Mouse (Mus musculus) spleen, adult 2 months (tissue): ENCODE measurements around the gene Slc44a2. TPM values are rescaled to one million over a fixed set of nuclear protein-coding genes. Genes with fewer than 3 reads are reported as not detected.

ENCODE experiments used
- DNase-seq, 2 experiments: peaks; one replicate each; pipeline versions ENCODE4 v3.0.0 to v3.0.0-alpha.2; 2012 to 2021; ENCODE audit warnings: low spot score in 2 of 2, low read depth in 1 of 2
- H3K27ac ChIP-seq: fragments of 200-500 bp; 2 replicates; pipeline ENCODE4 v1.5.1; 2012; ENCODE audit warnings: low read length, inconsistent platforms; ENCODE audit not compliant: insufficient read depth
- H3K27me3 ChIP-seq: fragments of 200-500 bp; 2 replicates; pipeline ENCODE4 v1.6.1; 2012; ENCODE audit warnings: mild to moderate bottlenecking, moderate library complexity, low read length, inconsistent platforms; ENCODE audit not compliant: control insufficient read depth, insufficient read depth
- H3K36me3 ChIP-seq: fragments of 200-500 bp; 2 replicates; pipeline ENCODE4 v1.6.1; 2012; ENCODE audit warnings: mild to moderate bottlenecking, low read length, inconsistent platforms; ENCODE audit not compliant: control insufficient read depth, insufficient read depth
- H3K4me1 ChIP-seq: fragments of 200-500 bp; 2 replicates; pipeline ENCODE4 v1.6.1; 2011; ENCODE audit warnings: inconsistent platforms; ENCODE audit not compliant: control insufficient read depth, insufficient read depth, insufficient read length
- H3K4me3 ChIP-seq: fragments of 200-500 bp; 2 replicates; pipeline ENCODE4 v1.5.1; 2011; ENCODE audit warnings: mild to moderate bottlenecking, inconsistent platforms; ENCODE audit not compliant: insufficient read depth, insufficient read length; ENCODE audit errors: extremely low read depth
- CTCF ChIP-seq: fragments of 200-500 bp; IDR thresholded peaks from 2 replicates; pipeline ENCODE4 v1.5.1; 2011; ENCODE audit warnings: mild to moderate bottlenecking, inconsistent platforms; ENCODE audit not compliant: insufficient read depth, insufficient read length, insufficient replicate concordance; ENCODE audit errors: extremely low read depth
- POLR2A ChIP-seq: fragments of 200-500 bp; IDR thresholded peaks from 2 replicates; pipeline ENCODE4 v1.6.1; 2011; ENCODE audit warnings: low read depth, low read length, inconsistent platforms
- WGBS: fragments of 180-500 bp; shearing (Covaris S2); methylation state at CpG from one replicate; pipeline ENCODE4 v1.1.7; 2018; 5-methylcytosine and 5-hydroxymethylcytosine counted together
- polyA plus RNA-seq: library from polyadenylated mRNA; depleted of rRNA; stranded (reverse); fragments of >200 nt; gene quantifications from 2 replicates; pipeline ENCODE4 v1.2.3, GENCODE M21; 2012

The Slc44a2 gene
- polyA plus RNA-seq, 1 experiment, result 166 TPM

DNA sequence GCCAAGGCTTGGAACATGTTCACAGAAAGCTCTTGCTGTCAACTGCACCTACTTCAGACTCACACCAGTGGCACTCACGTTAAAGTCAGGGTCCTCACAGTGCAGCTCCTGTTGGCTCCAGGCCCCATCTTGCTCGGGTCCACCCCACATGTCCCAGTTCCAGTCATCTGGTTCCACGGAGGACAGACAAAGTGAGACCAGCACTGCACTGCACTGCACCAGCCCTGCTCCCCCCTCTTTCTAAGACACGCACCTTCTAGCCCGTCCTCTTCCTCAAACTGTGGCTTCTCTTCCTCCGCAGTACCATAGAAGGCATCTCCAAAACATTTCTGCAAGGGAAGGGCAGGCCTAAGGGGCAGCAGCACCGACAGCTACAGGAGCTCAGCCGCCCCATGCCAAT is 44.2 kb upstream of the Slc44a2 start:
- no peak overlapping the region for H3K27ac ChIP-seq
- no peak overlapping the region for H3K4me3 ChIP-seq
- H3K4me1 ChIP-seq, result no peaks in the 10 kb centered on the region
- H3K27me3 ChIP-seq, result no peaks in the 10 kb centered on the region
- WGBS, result 89% methylated on average over 8 of the region's 8 CpGs
- H3K36me3 ChIP-seq, result peaks cover 71% of the 10 kb centered on the region
- TF ChIP-seq CTCF (no peak), POLR2A (no peak)
- DNase-seq, result no peak

DNA sequence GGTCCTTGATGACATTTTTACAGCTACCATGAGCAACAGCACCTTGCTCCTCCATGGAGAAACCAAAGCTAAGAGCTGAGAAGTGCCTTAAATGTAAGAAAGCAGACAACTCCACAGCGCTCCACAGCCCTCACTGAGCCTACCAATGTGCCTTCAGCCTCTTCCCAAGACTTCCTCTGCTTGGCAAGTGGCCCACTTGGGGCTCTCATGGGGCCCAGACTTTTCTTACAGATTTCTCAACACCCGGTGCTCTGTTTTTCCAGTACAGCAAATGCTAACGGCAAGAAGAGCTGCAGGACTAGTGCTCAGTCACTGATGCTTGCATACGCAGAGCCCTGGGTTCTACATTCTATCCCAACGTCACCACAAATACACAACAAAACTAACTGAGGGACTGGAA is 42.7 kb upstream of the Slc44a2 start:
- H3K4me3 ChIP-seq, result no peak overlapping the region
- WGBS, result 94% methylated on average over 5 of the region's 5 CpGs
- DNase-seq, result no peak
- H3K36me3 ChIP-seq, result peaks cover 69% of the 10 kb centered on the region
- H3K27ac ChIP-seq, result no peak overlapping the region
- H3K27me3 ChIP-seq, result no peaks in the 10 kb centered on the region
- no peak for TF ChIP-seq POLR2A
- no peak for TF ChIP-seq CTCF
- H3K4me1 ChIP-seq, result no peaks in the 10 kb centered on the region

DNA sequence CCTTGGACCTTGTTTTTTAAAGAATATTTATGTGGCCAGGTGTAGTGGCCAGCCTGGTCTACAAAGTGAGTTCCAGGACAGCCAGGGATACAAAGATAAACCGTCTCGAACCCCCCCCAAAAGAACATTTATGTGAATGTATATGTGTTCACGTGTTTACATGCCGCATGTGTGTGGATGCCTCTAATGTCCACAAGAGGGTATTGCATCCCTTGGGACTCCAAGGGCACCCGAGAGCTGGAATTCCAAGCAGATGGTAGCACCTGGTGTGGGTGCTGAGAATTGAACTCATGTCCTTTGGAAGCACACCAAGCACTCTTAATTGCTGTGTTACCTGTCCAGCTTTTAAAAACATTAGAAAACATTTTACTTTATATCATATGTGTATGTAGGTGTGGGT is 36.9 kb upstream of the Slc44a2 start:
- no peaks in the 10 kb centered on the region for H3K27me3 ChIP-seq
- WGBS, result 94% methylated on average over 5 of the region's 5 CpGs
- no peak for DNase-seq
- TF ChIP-seq CTCF (no peak), POLR2A (no peak)
- peaks cover 5% of the 10 kb centered on the region; the same call in 1 of the 2 replicates for H3K4me1 ChIP-seq
- H3K4me3 ChIP-seq, result no peak overlapping the region
- H3K27ac ChIP-seq, result no peak overlapping the region
- peaks cover 46% of the 10 kb centered on the region for H3K36me3 ChIP-seq

GRCm38 (mm10) chr9:21283994-21284393 is 36.5 kb upstream of the Slc44a2 start:
- peaks cover 45% of the 10 kb centered on the region for H3K36me3 ChIP-seq
- H3K4me3 ChIP-seq, result no peak overlapping the region
- H3K27me3 ChIP-seq, result no peaks in the 10 kb centered on the region
- no peak overlapping the region for H3K27ac ChIP-seq
- H3K4me1 ChIP-seq, result peaks cover 8% of the 10 kb centered on the region; the same call in 1 of the 2 replicates
- DNase-seq, result no peak
- TF ChIP-seq POLR2A (no peak), CTCF (no peak)
- WGBS, result 93% methylated on average over 3 of the region's 3 CpGs

DNA sequence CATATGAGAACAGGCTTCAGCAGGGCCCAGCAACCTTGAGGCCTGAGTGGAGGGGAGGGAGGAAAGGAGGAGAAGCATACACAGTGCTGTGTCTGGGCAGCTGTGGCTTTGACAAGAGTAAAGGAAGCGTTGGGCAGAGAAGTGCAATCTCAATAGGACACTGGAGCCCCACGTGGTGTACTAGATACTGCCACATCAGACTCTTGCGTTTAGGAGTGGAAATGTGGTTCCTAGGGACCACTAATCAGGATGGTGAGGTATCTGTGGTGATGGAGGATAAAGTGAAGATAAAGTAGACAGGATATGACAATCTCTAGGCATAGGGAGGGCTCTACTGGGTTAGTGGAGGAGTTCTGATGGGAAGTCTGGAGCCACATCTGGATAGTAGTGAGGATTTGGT is 33.7 kb upstream of the Slc44a2 start:
- H3K4me3 ChIP-seq, result no peak overlapping the region; the same call in 1 of the 2 replicates
- no peak overlapping the region for H3K27ac ChIP-seq
- H3K4me1 ChIP-seq, result peaks cover 10% of the 10 kb centered on the region; the same call in 1 of the 2 replicates

DNA sequence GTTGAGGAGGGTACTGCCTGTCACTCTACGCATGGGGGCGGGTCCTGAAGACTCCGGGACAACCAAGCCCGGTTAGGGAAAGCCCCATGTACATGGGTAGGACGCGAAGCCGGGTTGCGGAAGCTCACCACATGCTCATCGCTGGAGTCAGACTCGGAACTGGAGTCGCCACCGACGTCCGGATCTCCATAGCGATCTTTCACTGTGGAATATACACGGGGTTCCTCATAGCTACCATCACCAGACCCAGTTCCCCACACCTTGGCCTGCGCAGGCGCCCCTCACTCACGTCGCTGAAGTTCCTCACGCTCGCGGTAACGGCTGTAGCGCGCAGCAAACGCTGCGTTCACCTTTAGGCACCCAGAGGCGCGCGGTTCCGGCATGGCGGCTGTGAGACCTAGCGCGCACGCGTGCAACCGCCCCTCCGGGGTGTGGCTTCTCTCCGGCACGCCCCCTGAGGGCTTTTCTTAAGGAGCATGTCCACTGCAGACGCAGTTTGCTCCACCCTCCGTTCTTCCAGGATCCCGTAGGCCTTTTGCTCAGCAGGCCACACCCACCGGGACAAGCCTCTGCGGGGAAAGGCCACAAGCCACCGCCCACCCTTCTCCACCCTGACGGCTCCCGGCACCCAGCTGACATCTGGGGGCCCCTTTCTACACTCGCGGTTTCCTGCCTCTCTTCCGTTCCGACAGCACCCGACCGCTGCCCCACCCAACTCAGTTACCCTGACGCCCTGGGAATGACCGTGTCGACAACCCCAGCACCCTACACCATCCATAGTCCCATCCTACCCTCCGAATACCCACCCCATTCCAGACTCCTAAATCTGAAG is 32.7 kb upstream of the Slc44a2 start, which contains the start of gene Kri1:
Gene Kri1 (minus strand): TSS at position 399 of the 832 bp plus-strand sequence.
- under 1% methylated on average over 59 of the region's 59 CpGs for WGBS
- peak; percentile 94 to 95 for DNase-seq
- peaks cover 10% of the 10 kb centered on the region; the same call in 1 of the 2 replicates for H3K4me1 ChIP-seq

More for the DNA sequence above, 33.7 kb upstream of the Slc44a2 start:
- H3K36me3 ChIP-seq, result peaks cover 22% of the 10 kb centered on the region
- no peak for DNase-seq
- TF ChIP-seq POLR2A (no peak), CTCF (no peak)
- no peaks in the 10 kb centered on the region for H3K27me3 ChIP-seq
- WGBS, result 5% methylated on average over 3 of the region's 3 CpGs

More for the DNA sequence above, 32.7 kb upstream of the Slc44a2 start, which contains the start of gene Kri1:
- TF ChIP-seq POLR2A (peak; percentile 86), CTCF (no peak)
- Histone ChIP-seq H3K4me3 (peak within 1 kb of the TSS; percentile 90), H3K36me3 (peaks cover 18% of the 10 kb centered on the region), H3K27ac (peak within 1 kb of the TSS; percentile 94), H3K27me3 (no peaks in the 10 kb centered on the region)
